Mouse (Mus musculus): ENCODE results near the gene Plekha3.

Plekha3 gene

GRCm38 (mm10) chr2:76676401-76677226 is 1.5 kb downstream of the Plekha3 start:
- DNase-seq (ENCODE audit: low read depth), result peak; percentile 74

GRCm38 (mm10) chr2:76682301-76682700 is 7.2 kb downstream of the Plekha3 start:
- no peak for DNase-seq (ENCODE audit: low read depth)

- DNase-seq (ENCODE audit: low read depth), result peak; percentile 22
These were observed 11.9 kb downstream of the Plekha3 start for GRCm38 (mm10) chr2:76686986-76687385.

- no peak for DNase-seq (ENCODE audit: low read depth)
These were observed 12.5 kb downstream of the Plekha3 start for GRCm38 (mm10) chr2:76687608-76688007.

- DNase-seq (ENCODE audit: low read depth), result no peak
These were observed 13.1 kb downstream of the Plekha3 start for GRCm38 (mm10) chr2:76688162-76688561.

GRCm38 (mm10) chr2:76690436-76691204 is 15.5 kb downstream of the Plekha3 start:
- DNase-seq (ENCODE audit: low read depth), result peak; percentile 88

- no peak for DNase-seq (ENCODE audit: low read depth)
These were observed 18.7 kb downstream of the Plekha3 start for GRCm38 (mm10) chr2:76693765-76694164.

GRCm38 (mm10) chr2:76695290-76695689 is 20.2 kb downstream of the Plekha3 start:
- DNase-seq (ENCODE audit: low read depth), result peak; percentile 21

- no peak for DNase-seq (ENCODE audit: low read depth)
These were observed 27.1 kb downstream of the Plekha3 start for GRCm38 (mm10) chr2:76702188-76702587.

- no peak for DNase-seq (ENCODE audit: low read depth)
These were observed 27.7 kb downstream of the Plekha3 start for GRCm38 (mm10) chr2:76702751-76703150.

- no peak for DNase-seq (ENCODE audit: low read depth)
These were observed 30.6 kb downstream of the Plekha3 start for GRCm38 (mm10) chr2:76705655-76706054.

- DNase-seq (ENCODE audit: low read depth), result peak; percentile 41
These were observed 33.4 kb downstream of the Plekha3 start for GRCm38 (mm10) chr2:76708512-76708911.

- DNase-seq (ENCODE audit: low read depth), result peak; percentile 21
These were observed 39.9 kb downstream of the Plekha3 start for GRCm38 (mm10) chr2:76714984-76715383.

GRCm38 (mm10) chr2:76719650-76720049 is 44.6 kb downstream of the Plekha3 start:
- DNase-seq (ENCODE audit: low read depth), result no peak

Measured in 416B (cell line).